Comparison of ENCODE assay signal across 10 mouse cellular contexts in genomic region chr7:102636665-102637064, GRCm38 (mm10). TPM values are rescaled to one million over a fixed set of nuclear protein-coding genes. Genes with fewer than 3 reads are reported as not detected.
DNase-seq lines count a peak whose midpoint lies in the region; ATAC-seq and TF ChIP-seq lines count a peak whose summit lies in the region.
"Had no signal": no experiment of that assay in that cellular context is flagged by ENCODE, and none has a peak within 500 bp of the region (broad histone marks: within the 10 kb centered on the region; RNA-seq: fewer than 3 reads in every experiment).

No protein-coding gene starts in this region.

- H3K4me2 ChIP-seq in hindbrain, embryonic 14.5 days (replicated peaks) = no peak overlapping the region
- H3K4me2 ChIP-seq in hindbrain, embryonic 16.5 days (ENCODE audit: low read length) = no peak overlapping the region
- no peak overlapping the region for H3K4me2 ChIP-seq in embryonic facial prominence, embryonic 11.5 days (ENCODE audit: low read depth, low read length)
- no peak overlapping the region for H3K4me2 ChIP-seq in forebrain, embryonic 12.5 days
- H3K4me2 ChIP-seq: embryonic facial prominence, embryonic 13.5 days; limb, embryonic 13.5 days had no signal

- DNase-seq in hindbrain, embryonic 14.5 days (ENCODE audit: low spot score) = peak; percentile 31
- peak; percentile 48 to 63 for DNase-seq in CD8-positive naive resting alpha-beta T cell, adult 2 months (ENCODE audit: low read depth in 2 of 2, low spot score in 2 of 2)
- peak; percentile 21 for DNase-seq in ZHBTc4 (ENCODE audit: low read depth, low spot score)
- DNase-seq in embryonic facial prominence, embryonic 11.5 days (ENCODE audit: low spot score) = peak; percentile 36
- peak in 1 of 2 experiments; percentile 18 for DNase-seq in left cerebral cortex, adult 2 months (ENCODE audit: extremely low spot score in 1 of 2, low spot score in 2 of 2)
- DNase-seq in skeletal muscle tissue, adult 2 months (ENCODE audit: low read depth, low spot score) = peak; percentile 19

- H3K36me3 ChIP-seq in hindbrain, embryonic 14.5 days (replicated peaks; ENCODE audit: control insufficient read depth, insufficient read depth) = no peaks in the 10 kb centered on the region
- no peaks in the 10 kb centered on the region for H3K36me3 ChIP-seq in hindbrain, embryonic 16.5 days (ENCODE audit: control insufficient read depth, insufficient read depth, low read length)
- no peaks in the 10 kb centered on the region for H3K36me3 ChIP-seq in embryonic facial prominence, embryonic 11.5 days (replicated peaks; ENCODE audit: control insufficient read depth, insufficient read depth, low read depth, low read length)
- no peaks in the 10 kb centered on the region for H3K36me3 ChIP-seq in forebrain, embryonic 12.5 days (replicated peaks)
- H3K36me3 ChIP-seq: embryonic facial prominence, embryonic 13.5 days; limb, embryonic 13.5 days had no signal

- ATAC-seq in hindbrain, embryonic 14.5 days (ENCODE audit: low FRiP score) = no peak
- no peak for ATAC-seq in hindbrain, embryonic 16.5 days
- ATAC-seq in embryonic facial prominence, embryonic 11.5 days (replicated peaks; ENCODE audit: insufficient number of reproducible peaks, low FRiP score, low TSS enrichment, low read depth) = no peak
- ATAC-seq in forebrain, embryonic 12.5 days (ENCODE audit: low FRiP score) = no peak

- no peaks in the 10 kb centered on the region for H3K27me3 ChIP-seq in hindbrain, embryonic 14.5 days (ENCODE audit: control insufficient read depth, insufficient read depth, low read length)
- no peaks in the 10 kb centered on the region for H3K27me3 ChIP-seq in hindbrain, embryonic 16.5 days (replicated peaks; ENCODE audit: control insufficient read depth, insufficient read depth, low read length)
- H3K27me3 ChIP-seq in embryonic facial prominence, embryonic 11.5 days (ENCODE audit: control insufficient read depth, insufficient read depth, low read length) = no peaks in the 10 kb centered on the region
- H3K27me3 ChIP-seq in forebrain, embryonic 12.5 days = no peaks in the 10 kb centered on the region
- H3K27me3 ChIP-seq: embryonic facial prominence, embryonic 13.5 days; limb, embryonic 13.5 days had no signal

- WGBS in hindbrain, embryonic 14.5 days = 43% methylated on average over 3 of the region's 3 CpGs
- 39% methylated on average over 3 of the region's 3 CpGs for WGBS in hindbrain, embryonic 16.5 days
- WGBS in embryonic facial prominence, embryonic 11.5 days = 29% methylated on average over 3 of the region's 3 CpGs
- WGBS in forebrain, embryonic 12.5 days = 40% methylated on average over 3 of the region's 3 CpGs

- no peak overlapping the region for H3K4me3 ChIP-seq in hindbrain, embryonic 14.5 days (replicated peaks; ENCODE audit: low read length)
- H3K4me3 ChIP-seq in hindbrain, embryonic 16.5 days (ENCODE audit: low read length) = no peak overlapping the region
- no peak overlapping the region for H3K4me3 ChIP-seq in embryonic facial prominence, embryonic 11.5 days (ENCODE audit: low read depth, low read length)
- H3K4me3 ChIP-seq in left cerebral cortex, adult 2 months = no peak overlapping the region
- no peak overlapping the region for H3K4me3 ChIP-seq in forebrain, embryonic 12.5 days (replicated peaks)
- H3K4me3 ChIP-seq: embryonic facial prominence, embryonic 13.5 days; limb, embryonic 13.5 days had no signal

- intact Hi-C loops in left cerebral cortex, adult 2 months (cut with DNase I) = loop anchor here (1.0 kb wide), 1 partner anchor 123 kb away; no protein-coding TSS in a partner anchor

- no peaks in the 10 kb centered on the region for H3K9me3 ChIP-seq in hindbrain, embryonic 14.5 days (ENCODE audit: control insufficient read depth, low read length)
- no peaks in the 10 kb centered on the region for H3K9me3 ChIP-seq in hindbrain, embryonic 16.5 days (ENCODE audit: control insufficient read depth, low read length)
- no peaks in the 10 kb centered on the region for H3K9me3 ChIP-seq in embryonic facial prominence, embryonic 11.5 days (replicated peaks; ENCODE audit: control insufficient read depth, low read length)
- H3K9me3 ChIP-seq in forebrain, embryonic 12.5 days = no peaks in the 10 kb centered on the region
- H3K9me3 ChIP-seq: embryonic facial prominence, embryonic 13.5 days; limb, embryonic 13.5 days had no signal

- TF ChIP-seq CTCF in left cerebral cortex, adult 2 months (IDR thresholded peaks at IDR 0.05) = peak; percentile 59

- H3K4me1 ChIP-seq in hindbrain, embryonic 14.5 days (replicated peaks; ENCODE audit: control insufficient read depth, insufficient read depth, low read length) = no peaks in the 10 kb centered on the region
- no peaks in the 10 kb centered on the region for H3K4me1 ChIP-seq in hindbrain, embryonic 16.5 days (ENCODE audit: control insufficient read depth, insufficient read depth, low read depth, low read length)
- no peaks in the 10 kb centered on the region for H3K4me1 ChIP-seq in embryonic facial prominence, embryonic 11.5 days (ENCODE audit: control insufficient read depth, insufficient read depth, low read length)
- H3K4me1 ChIP-seq in forebrain, embryonic 12.5 days = no peaks in the 10 kb centered on the region
- H3K4me1 ChIP-seq: embryonic facial prominence, embryonic 13.5 days; limb, embryonic 13.5 days had no signal

- H3K9ac ChIP-seq in hindbrain, embryonic 14.5 days = no peak overlapping the region
- no peak overlapping the region for H3K9ac ChIP-seq in hindbrain, embryonic 16.5 days (ENCODE audit: low read depth, low read length)
- no peak overlapping the region for H3K9ac ChIP-seq in embryonic facial prominence, embryonic 11.5 days (replicated peaks; ENCODE audit: low read length)
- no peak overlapping the region for H3K9ac ChIP-seq in forebrain, embryonic 12.5 days
- H3K9ac ChIP-seq: embryonic facial prominence, embryonic 13.5 days; limb, embryonic 13.5 days had no signal

- no peak overlapping the region for H3K27ac ChIP-seq in hindbrain, embryonic 14.5 days
- no peak overlapping the region for H3K27ac ChIP-seq in hindbrain, embryonic 16.5 days (ENCODE audit: low read depth, low read length)
- H3K27ac ChIP-seq in embryonic facial prominence, embryonic 11.5 days (replicated peaks; ENCODE audit: low read depth, low read length) = no peak overlapping the region
- H3K27ac ChIP-seq in left cerebral cortex, adult 2 months = no peak overlapping the region
- H3K27ac ChIP-seq in forebrain, embryonic 12.5 days = no peak overlapping the region
- H3K27ac ChIP-seq: embryonic facial prominence, embryonic 13.5 days; limb, embryonic 13.5 days had no signal

RNA-seq across cellular contexts. Expression of gene Olfr554, which starts 1.6 kb away (rescaled TPM):
- polyA plus RNA-seq in hindbrain, embryonic 14.5 days (2014; fragmentation: Nextera tagmentation; extraction: Ambion mirVana) = not detected in 2 replicates
- polyA plus RNA-seq in hindbrain, embryonic 16.5 days (2015; fragmentation: Nextera tagmentation; extraction: Ambion mirVana) = not detected in 2 replicates
- polyA plus RNA-seq in embryonic facial prominence, embryonic 11.5 days (2014; fragmentation: Nextera tagmentation; extraction: Ambion mirVana) = not detected in 2 replicates
- not detected for total RNA-seq in left cerebral cortex, adult 2 months (2021)
- not detected in 2 replicates for polyA plus RNA-seq in forebrain, embryonic 12.5 days (2016; fragmentation: Nextera tagmentation; extraction: Ambion mirVana)
- polyA plus RNA-seq: embryonic facial prominence, embryonic 13.5 days; limb, embryonic 13.5 days had no signal

RNA-seq across cellular contexts. Expression of gene Olfr553, which starts 18.6 kb away (rescaled TPM):
- polyA plus RNA-seq in hindbrain, embryonic 14.5 days (2014; fragmentation: Nextera tagmentation; extraction: Ambion mirVana) = not detected in 2 replicates
- polyA plus RNA-seq in hindbrain, embryonic 16.5 days (2015; fragmentation: Nextera tagmentation; extraction: Ambion mirVana) = not detected in 2 replicates
- polyA plus RNA-seq in embryonic facial prominence, embryonic 11.5 days (2014; fragmentation: Nextera tagmentation; extraction: Ambion mirVana) = not detected in 2 replicates
- not detected for total RNA-seq in left cerebral cortex, adult 2 months (2021)
- not detected in 2 replicates for polyA plus RNA-seq in forebrain, embryonic 12.5 days (2016; fragmentation: Nextera tagmentation; extraction: Ambion mirVana)
- polyA plus RNA-seq: embryonic facial prominence, embryonic 13.5 days; limb, embryonic 13.5 days had no signal

RNA-seq across cellular contexts. Expression of gene Olfr555, which starts 22.0 kb away (rescaled TPM):
- polyA plus RNA-seq in hindbrain, embryonic 14.5 days (2014; fragmentation: Nextera tagmentation; extraction: Ambion mirVana) = not detected in 2 replicates
- polyA plus RNA-seq in hindbrain, embryonic 16.5 days (2015; fragmentation: Nextera tagmentation; extraction: Ambion mirVana) = not detected in 2 replicates
- not detected in 2 replicates for polyA plus RNA-seq in embryonic facial prominence, embryonic 11.5 days (2014; fragmentation: Nextera tagmentation; extraction: Ambion mirVana)
- total RNA-seq in left cerebral cortex, adult 2 months (2021) = not detected
- not detected in 2 replicates for polyA plus RNA-seq in forebrain, embryonic 12.5 days (2016; fragmentation: Nextera tagmentation; extraction: Ambion mirVana)
- polyA plus RNA-seq: embryonic facial prominence, embryonic 13.5 days; limb, embryonic 13.5 days had no signal

RNA-seq across cellular contexts. Expression of gene Olfr556, which starts 28.0 kb away (rescaled TPM):
- not detected in 2 replicates for polyA plus RNA-seq in hindbrain, embryonic 14.5 days (2014; fragmentation: Nextera tagmentation; extraction: Ambion mirVana)
- polyA plus RNA-seq in hindbrain, embryonic 16.5 days (2015; fragmentation: Nextera tagmentation; extraction: Ambion mirVana) = not detected in 2 replicates
- polyA plus RNA-seq in embryonic facial prominence, embryonic 11.5 days (2014; fragmentation: Nextera tagmentation; extraction: Ambion mirVana) = not detected in 2 replicates
- total RNA-seq in left cerebral cortex, adult 2 months (2021) = not detected
- polyA plus RNA-seq in forebrain, embryonic 12.5 days (2016; fragmentation: Nextera tagmentation; extraction: Ambion mirVana) = not detected in 2 replicates
- polyA plus RNA-seq: embryonic facial prominence, embryonic 13.5 days; limb, embryonic 13.5 days had no signal

RNA-seq across cellular contexts. Expression of gene Olfr552, which starts 39.1 kb away (rescaled TPM):
- polyA plus RNA-seq in hindbrain, embryonic 14.5 days (2014; fragmentation: Nextera tagmentation; extraction: Ambion mirVana) = not detected in 2 replicates
- polyA plus RNA-seq in hindbrain, embryonic 16.5 days (2015; fragmentation: Nextera tagmentation; extraction: Ambion mirVana) = not detected in 2 replicates
- not detected in 2 replicates for polyA plus RNA-seq in embryonic facial prominence, embryonic 11.5 days (2014; fragmentation: Nextera tagmentation; extraction: Ambion mirVana)
- total RNA-seq in left cerebral cortex, adult 2 months (2021) = under 1 TPM in 1 of 2 experiments, not detected in 1; 0.07 TPM
- not detected in 2 replicates for polyA plus RNA-seq in forebrain, embryonic 12.5 days (2016; fragmentation: Nextera tagmentation; extraction: Ambion mirVana)
- polyA plus RNA-seq: embryonic facial prominence, embryonic 13.5 days; limb, embryonic 13.5 days had no signal
